Mouse (Mus musculus) intestine, embryonic 14.5 days (tissue): ENCODE measurements at regions not wholly inside any gene's neighbourhood (a gene's known extent, or its start where the extent isn't known, plus 50 kb on each side); places are given as distances from the start of the nearest gene placed in this dataset.

Experiments used
- ATAC-seq: fragments of 200-750 bp; cut with Nextera tagmentation; replicated peaks from 2 replicates; pipeline ENCODE4 v1.8.0; 2017; ENCODE audit warnings: low read depth, moderate number of reproducible peaks, moderate TSS enrichment, moderate library complexity; ENCODE audit not compliant: low FRiP score, low TSS enrichment
- DNase-seq: peaks from one replicate; pipeline ENCODE4 v3.0.0-alpha.2; 2018; ENCODE audit warnings: low spot score
- H3K27ac ChIP-seq: fragments of 300-500 bp; sonication (generic); 2 replicates; pipeline ENCODE4 v1.5.1; 2014; ENCODE audit warnings: low read depth, mild to moderate bottlenecking, control low read depth
- H3K27me3 ChIP-seq: fragments of 300-500 bp; sonication (generic); replicated peaks from 2 replicates; pipeline ENCODE4 v1.6.1; 2014; ENCODE audit warnings: low read length, control low read depth; ENCODE audit not compliant: control insufficient read depth, insufficient read depth
- H3K36me3 ChIP-seq: fragments of 300-500 bp; sonication (generic); 2 replicates; pipeline ENCODE4 v1.6.1; 2014; ENCODE audit warnings: low read length, control low read depth; ENCODE audit not compliant: control insufficient read depth, insufficient read depth
- H3K4me1 ChIP-seq: fragments of 300-500 bp; sonication (generic); replicated peaks from 2 replicates; pipeline ENCODE4 v1.6.1; 2014; ENCODE audit warnings: low read length, control low read depth, mixed read lengths; ENCODE audit not compliant: control insufficient read depth, insufficient read depth
- H3K4me2 ChIP-seq: fragments of 300-500 bp; sonication (generic); 2 replicates; pipeline ENCODE4 v1.6.1; 2014; ENCODE audit warnings: low read length
- H3K4me3 ChIP-seq: fragments of 300-500 bp; sonication (generic); 2 replicates; pipeline ENCODE4 v1.5.1; 2014; ENCODE audit warnings: low read depth, low read length, control low read depth, mixed read lengths
- H3K9ac ChIP-seq: fragments of 300-500 bp; sonication (generic); 2 replicates; pipeline ENCODE4 v1.6.1; 2014; ENCODE audit warnings: mild to moderate bottlenecking, low read length
- H3K9me3 ChIP-seq: fragments of 300-500 bp; sonication (generic); 2 replicates; pipeline ENCODE4 v1.6.1; 2016; ENCODE audit warnings: low read length, control low read depth; ENCODE audit not compliant: control insufficient read depth
- WGBS: fragments of 180-500 bp; shearing (Covaris S2); extraction: QIAGEN DNeasy Blood & Tissue Kit; methylation state at CpG from one replicate; pipeline ENCODE4 v1.1.7; 2014; 5-methylcytosine and 5-hydroxymethylcytosine counted together

DNA sequence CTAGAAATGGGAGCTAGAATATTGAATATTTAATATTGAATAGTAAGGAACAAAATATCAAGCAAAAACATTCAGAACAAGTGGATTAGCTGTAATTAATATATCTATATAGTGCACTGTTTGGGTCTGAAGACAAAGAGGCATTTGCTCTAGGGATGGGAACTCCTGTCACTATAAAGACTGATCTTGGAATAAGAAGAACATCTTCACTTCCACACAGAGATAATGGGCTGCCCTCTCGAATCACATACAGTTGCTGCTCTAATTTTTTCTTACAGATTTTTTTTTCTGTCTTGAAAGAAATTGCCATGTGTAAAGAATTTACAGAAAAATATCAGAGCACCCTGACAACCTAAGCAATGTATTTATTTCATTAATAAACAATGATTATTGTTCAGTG is 229.7 kb upstream of the Zic4 start:
- Histone ChIP-seq H3K9ac (no peak overlapping the region), H3K27ac (no peak overlapping the region), H3K36me3 (no peaks in the 10 kb centered on the region), H3K4me1 (no peaks in the 10 kb centered on the region), H3K9me3 (no peaks in the 10 kb centered on the region), H3K4me3 (no peak overlapping the region), H3K27me3 (no peaks in the 10 kb centered on the region), H3K4me2 (no peak overlapping the region)
- DNase-seq (no peak), ATAC-seq (no peak)
- 68% methylated on average over 1 of the region's 1 CpGs for WGBS

DNA sequence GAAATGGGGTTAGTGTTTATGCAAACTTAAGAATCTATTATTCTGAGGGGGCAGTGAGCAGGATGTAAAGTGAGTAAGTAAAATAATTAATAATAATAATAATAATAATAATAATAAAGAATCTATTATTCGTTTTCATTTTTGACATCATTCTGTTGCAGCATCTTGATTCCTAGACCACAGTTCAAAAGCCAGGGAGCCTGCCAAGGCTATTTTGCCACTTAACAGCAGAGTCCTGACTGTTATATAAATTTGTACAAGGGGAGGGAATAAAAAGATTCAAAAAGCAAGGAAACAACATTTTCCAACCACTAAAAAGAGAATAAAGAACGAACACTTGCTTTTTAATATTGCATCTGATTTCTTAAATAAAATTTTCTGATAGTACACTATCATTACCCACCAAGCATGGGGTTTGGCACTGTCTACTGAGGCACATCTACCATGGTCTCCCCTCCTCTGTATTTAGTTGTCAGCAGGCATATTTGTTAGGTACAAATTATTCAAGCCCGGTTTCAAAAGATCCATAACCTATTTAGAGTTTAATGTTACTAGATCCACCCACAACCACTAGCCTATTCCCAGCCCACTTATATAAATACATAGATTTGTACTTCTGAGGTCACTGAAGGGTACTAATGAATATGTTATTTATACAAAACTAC is 228.8 kb upstream of the Zic4 start:
- no peaks in the 10 kb centered on the region for H3K4me1 ChIP-seq
- DNase-seq: no peak
- WGBS: 79% methylated on average over 3 of the region's 3 CpGs
- no peaks in the 10 kb centered on the region for H3K27me3 ChIP-seq
- no peak for ATAC-seq
- no peak overlapping the region for H3K4me3 ChIP-seq
- no peak overlapping the region for H3K9ac ChIP-seq
- no peak overlapping the region for H3K4me2 ChIP-seq
- no peak overlapping the region for H3K27ac ChIP-seq
- no peaks in the 10 kb centered on the region for H3K9me3 ChIP-seq
- H3K36me3 ChIP-seq: no peaks in the 10 kb centered on the region

DNA sequence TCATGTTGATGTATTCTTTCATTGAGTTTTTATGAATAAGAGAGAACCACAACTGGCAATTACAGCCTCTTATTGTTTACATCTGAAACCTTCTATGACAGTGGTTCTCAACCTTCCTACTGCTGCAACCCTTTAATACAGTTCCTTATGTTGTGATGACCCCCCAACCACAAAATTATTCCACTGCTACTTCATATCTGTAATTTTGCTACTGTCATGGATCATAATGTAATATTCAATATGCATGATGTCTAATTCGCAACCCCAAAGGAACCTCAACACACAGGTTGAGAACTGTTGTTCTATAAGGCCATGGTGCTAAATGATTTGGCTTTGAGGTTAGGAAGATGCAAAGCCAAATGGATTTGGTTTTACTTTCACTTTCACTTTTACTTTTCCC is 227.9 kb upstream of the Zic4 start:
- WGBS: 95% methylated on average over 1 of the region's 1 CpGs
- ATAC-seq (no peak), DNase-seq (no peak)
- no peak overlapping the region for H3K4me3 ChIP-seq
- no peaks in the 10 kb centered on the region for H3K27me3 ChIP-seq
- no peak overlapping the region for H3K27ac ChIP-seq
- no peak overlapping the region for H3K4me2 ChIP-seq
- H3K9ac ChIP-seq: no peak overlapping the region
- no peaks in the 10 kb centered on the region for H3K36me3 ChIP-seq
- no peaks in the 10 kb centered on the region for H3K4me1 ChIP-seq
- H3K9me3 ChIP-seq: no peaks in the 10 kb centered on the region

DNA sequence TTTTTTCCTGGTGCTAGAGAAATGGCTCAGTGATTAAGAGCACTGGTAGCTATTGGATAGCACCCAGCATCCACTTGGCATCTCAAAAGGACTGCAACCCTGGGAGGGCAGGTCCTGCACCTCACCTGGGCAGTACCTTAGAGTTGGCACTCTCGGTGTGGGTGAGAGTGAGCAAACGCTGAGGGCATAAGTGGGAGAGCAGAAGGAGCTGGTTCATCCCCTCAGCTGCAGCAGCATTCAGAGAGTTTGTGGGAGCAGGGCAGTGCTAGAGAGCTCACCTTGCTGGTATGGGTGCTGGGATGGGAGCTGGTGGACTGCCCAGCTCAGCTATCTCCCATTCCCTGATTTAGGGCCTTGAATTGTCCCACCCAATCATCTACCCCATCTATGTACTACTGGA is 227.1 kb upstream of the Zic4 start:
- no peak overlapping the region for H3K9ac ChIP-seq
- DNase-seq: no peak
- H3K27me3 ChIP-seq: no peaks in the 10 kb centered on the region
- no peak overlapping the region for H3K4me2 ChIP-seq
- H3K9me3 ChIP-seq: no peaks in the 10 kb centered on the region
- no peaks in the 10 kb centered on the region for H3K36me3 ChIP-seq
- H3K27ac ChIP-seq: no peak overlapping the region
- no peak for ATAC-seq
- no peaks in the 10 kb centered on the region for H3K4me1 ChIP-seq
- 63% methylated on average over 2 of the region's 2 CpGs for WGBS
- H3K4me3 ChIP-seq: no peak overlapping the region

DNA sequence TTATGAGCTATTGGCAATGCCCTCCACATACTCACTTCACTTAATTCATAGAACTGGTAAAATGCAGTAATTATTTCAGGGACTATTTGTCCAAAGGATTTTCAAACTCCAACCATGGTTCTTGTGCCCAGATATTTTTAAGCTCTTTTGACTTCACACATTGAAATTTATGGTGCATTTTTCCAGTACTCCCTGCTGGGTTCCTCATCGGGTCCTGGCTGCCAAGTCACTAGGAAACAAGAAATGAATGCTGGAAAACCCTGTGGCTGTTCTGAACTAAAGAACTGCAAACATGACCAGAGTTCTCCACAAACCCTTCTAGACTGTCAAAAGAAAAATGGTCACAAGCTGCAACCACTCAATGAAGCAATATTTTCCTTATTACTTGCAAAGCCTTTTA is 221.6 kb upstream of the Zic4 start:
- 63% methylated on average over 1 of the region's 1 CpGs for WGBS
- H3K36me3 ChIP-seq: no peaks in the 10 kb centered on the region
- no peaks in the 10 kb centered on the region for H3K4me1 ChIP-seq
- H3K27ac ChIP-seq: no peak overlapping the region
- H3K9ac ChIP-seq: no peak overlapping the region
- ATAC-seq (no peak), DNase-seq (no peak)
- H3K27me3 ChIP-seq: no peaks in the 10 kb centered on the region
- H3K4me2 ChIP-seq: no peak overlapping the region
- H3K9me3 ChIP-seq: no peaks in the 10 kb centered on the region
- H3K4me3 ChIP-seq: no peak overlapping the region

DNA sequence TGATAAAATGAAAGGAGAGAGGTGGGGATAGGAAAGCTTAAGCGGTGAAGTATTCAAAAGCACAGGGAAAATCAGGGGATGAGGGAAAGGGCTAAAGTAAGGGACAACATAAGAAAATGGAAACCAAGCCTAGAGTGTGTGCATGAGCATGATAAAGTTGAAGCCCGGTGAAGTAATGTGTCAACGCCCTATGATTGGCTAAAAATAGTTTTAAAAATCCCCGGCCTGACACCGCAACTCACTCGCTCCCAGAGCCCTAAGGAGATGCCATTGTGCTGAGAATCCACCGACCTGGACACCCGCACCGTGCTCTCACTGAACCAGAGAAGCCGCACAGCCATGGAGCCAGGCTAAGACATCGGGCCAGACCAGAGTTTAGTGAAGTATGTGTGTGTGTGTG is 210.3 kb upstream of the Zic4 start:
- Histone ChIP-seq H3K4me3 (no peak overlapping the region), H3K9ac (no peak overlapping the region), H3K36me3 (no peaks in the 10 kb centered on the region), H3K27me3 (no peaks in the 10 kb centered on the region), H3K4me2 (no peak overlapping the region), H3K27ac (no peak overlapping the region), H3K4me1 (no peaks in the 10 kb centered on the region), H3K9me3 (no peaks in the 10 kb centered on the region)
- ATAC-seq (no peak), DNase-seq (no peak)
- WGBS: 90% methylated on average over 11 of the region's 11 CpGs

DNA sequence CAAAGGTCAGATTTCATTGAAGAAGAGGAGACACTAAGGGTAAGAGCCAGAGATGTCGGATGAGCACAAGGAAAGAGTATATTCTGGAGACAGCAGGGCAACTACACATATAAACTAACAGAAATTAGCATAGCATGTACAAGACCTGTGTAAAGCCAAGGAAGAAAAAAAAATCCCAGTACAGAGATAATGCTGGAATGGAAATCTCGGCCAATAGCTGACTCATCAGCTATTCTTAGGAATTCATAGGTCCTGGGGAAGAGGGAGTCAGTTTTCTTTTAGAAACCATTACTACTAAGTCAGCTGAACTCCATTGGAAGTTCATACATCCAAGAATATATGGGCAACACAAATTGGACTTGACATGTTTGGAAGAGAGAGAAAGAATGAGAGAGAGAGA is 202.9 kb upstream of the Zic4 start:
- DNase-seq (no peak), ATAC-seq (no peak)
- Histone ChIP-seq H3K4me1 (no peaks in the 10 kb centered on the region), H3K9ac (no peak overlapping the region), H3K36me3 (no peaks in the 10 kb centered on the region), H3K27ac (no peak overlapping the region), H3K27me3 (no peaks in the 10 kb centered on the region), H3K9me3 (no peaks in the 10 kb centered on the region), H3K4me2 (no peak overlapping the region), H3K4me3 (no peak overlapping the region)
- WGBS: 85% methylated on average over 2 of the region's 2 CpGs

DNA sequence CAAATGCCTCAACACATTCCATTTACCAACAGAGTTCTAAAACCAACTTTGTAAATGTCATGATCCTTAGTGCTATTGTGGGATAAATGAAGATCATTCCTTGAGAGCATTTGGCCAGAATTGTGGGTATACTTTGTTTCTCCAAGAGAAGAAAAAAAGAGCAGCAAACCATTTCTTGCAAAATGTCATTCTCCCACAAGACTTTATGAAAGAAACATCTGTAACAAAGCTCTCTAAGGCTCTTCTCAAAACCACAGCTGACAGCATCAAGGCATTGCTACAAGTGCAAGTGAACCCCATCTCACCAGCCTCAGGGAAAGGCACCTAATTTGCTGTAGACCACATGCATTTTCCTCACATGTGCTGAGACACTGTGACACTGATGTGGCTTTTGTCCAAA is 194.3 kb upstream of the Zic4 start:
- no peak for DNase-seq

DNA sequence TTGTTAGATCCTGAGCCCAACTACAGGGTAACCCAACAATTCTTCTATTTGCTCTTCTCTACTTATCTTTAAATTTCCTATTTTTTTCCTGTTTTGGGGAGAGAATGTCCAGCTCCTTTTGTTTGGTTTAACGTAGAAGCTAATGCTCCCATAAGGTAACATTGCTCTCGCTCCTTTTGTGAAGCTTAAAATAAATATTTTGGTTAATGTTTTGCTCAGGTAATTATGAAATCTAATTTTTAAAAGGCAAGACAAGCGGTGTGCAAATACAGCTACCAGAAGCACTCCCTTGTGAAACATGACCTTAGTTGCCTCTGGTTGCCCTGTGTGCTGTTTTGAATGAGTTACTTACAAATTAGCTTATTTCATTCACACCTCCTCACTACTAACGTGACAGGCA is 169.0 kb upstream of the Zic4 start:
- H3K4me1 ChIP-seq: no peaks in the 10 kb centered on the region
- ATAC-seq (no peak), DNase-seq (no peak)

More for the DNA sequence above, 194.3 kb upstream of the Zic4 start:
- no peaks in the 10 kb centered on the region for H3K4me1 ChIP-seq
- H3K9ac ChIP-seq: no peak overlapping the region
- no peaks in the 10 kb centered on the region for H3K9me3 ChIP-seq
- no peaks in the 10 kb centered on the region for H3K27me3 ChIP-seq
- no peak overlapping the region for H3K4me3 ChIP-seq
- no peaks in the 10 kb centered on the region for H3K36me3 ChIP-seq
- H3K27ac ChIP-seq: no peak overlapping the region
- H3K4me2 ChIP-seq: no peak overlapping the region
- ATAC-seq: no peak

More for the DNA sequence above, 169.0 kb upstream of the Zic4 start:
- no peaks in the 10 kb centered on the region for H3K36me3 ChIP-seq
- WGBS: 68% methylated on average over 4 of the region's 4 CpGs
- H3K27me3 ChIP-seq: no peaks in the 10 kb centered on the region
- no peak overlapping the region for H3K27ac ChIP-seq
- H3K9ac ChIP-seq: no peak overlapping the region
- H3K4me3 ChIP-seq: no peak overlapping the region
- H3K9me3 ChIP-seq: no peaks in the 10 kb centered on the region
- no peak overlapping the region for H3K4me2 ChIP-seq
